ENCODE assay signal across 9 mouse cellular contexts in the genomic region with DNA sequence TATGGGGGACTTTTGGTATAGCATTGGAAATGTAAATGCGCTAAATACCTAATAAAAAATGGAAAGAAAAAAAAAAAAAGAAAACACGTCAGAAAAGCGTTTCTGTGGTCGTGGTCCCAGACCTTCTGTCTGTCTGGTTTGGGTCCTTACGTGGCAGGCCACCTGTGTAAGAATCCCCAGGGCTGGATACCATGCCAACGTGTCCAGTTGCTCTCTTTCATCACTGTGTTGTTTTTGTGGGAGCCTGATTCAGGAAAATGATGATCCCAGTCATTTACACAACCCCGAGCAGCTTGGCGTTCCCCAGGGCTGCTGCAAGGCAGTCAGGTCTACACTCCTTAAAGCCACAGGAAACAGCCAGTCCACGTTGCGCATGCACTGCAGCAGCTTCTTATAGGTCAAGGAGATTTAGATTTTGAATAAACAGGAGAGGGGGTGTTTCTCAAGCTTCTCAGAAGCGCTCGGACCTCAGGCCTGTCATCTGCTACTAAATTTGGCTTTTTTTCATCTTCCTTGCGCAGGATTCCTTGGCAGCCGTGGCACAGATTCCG.
DNase-seq lines count a peak whose midpoint lies in the region; ATAC-seq and TF ChIP-seq lines count a peak whose summit lies in the region.
"Had no signal": no experiment of that assay in that cellular context is flagged by ENCODE, and none has a peak within 500 bp of the region (broad histone marks: within the 10 kb centered on the region; RNA-seq: fewer than 3 reads in every experiment).

No protein-coding gene starts in this region.

- peaks cover 22% of the 10 kb centered on the region for H3K4me1 ChIP-seq in intestine, embryonic 14.5 days (replicated peaks; ENCODE audit: control insufficient read depth, insufficient read depth, low read length)
- peaks cover 16% of the 10 kb centered on the region; the same call in 1 of the 2 replicates for H3K4me1 ChIP-seq in intestine, embryonic 16.5 days (ENCODE audit: control insufficient read depth, insufficient read depth, low read length)
- H3K4me1 ChIP-seq in forebrain, embryonic 12.5 days, result peaks cover 24% of the 10 kb centered on the region

- H3K4me3 ChIP-seq in intestine, embryonic 14.5 days (ENCODE audit: low read depth, low read length), result no peak overlapping the region
- H3K4me3 ChIP-seq in intestine, embryonic 16.5 days (ENCODE audit: low read length), result no peak overlapping the region
- no peak overlapping the region for H3K4me3 ChIP-seq in C2C12 (ENCODE audit: insufficient read depth, poor library complexity, severe bottlenecking)
- no peak overlapping the region for H3K4me3 ChIP-seq in forebrain, embryonic 12.5 days (replicated peaks)
- H3K4me3 ChIP-seq: embryonic facial prominence, embryonic 15.5 days had no signal

- H3K9me3 ChIP-seq in intestine, embryonic 14.5 days (ENCODE audit: control insufficient read depth, low read length), result no peaks in the 10 kb centered on the region
- H3K9me3 ChIP-seq in intestine, embryonic 16.5 days (ENCODE audit: control insufficient read depth, low read length), result no peaks in the 10 kb centered on the region
- no peaks in the 10 kb centered on the region for H3K9me3 ChIP-seq in forebrain, embryonic 12.5 days
- H3K9me3 ChIP-seq: embryonic facial prominence, embryonic 15.5 days had no signal

- no peaks in the 10 kb centered on the region for H3K79me2 ChIP-seq in C2C12 (ENCODE audit: control insufficient read depth, insufficient read depth)

- H3K36me3 ChIP-seq in intestine, embryonic 14.5 days (ENCODE audit: control insufficient read depth, insufficient read depth, low read length), result no peaks in the 10 kb centered on the region
- H3K36me3 ChIP-seq in intestine, embryonic 16.5 days (ENCODE audit: control insufficient read depth, insufficient read depth, low read length), result no peaks in the 10 kb centered on the region
- no peaks in the 10 kb centered on the region for H3K36me3 ChIP-seq in C2C12 (ENCODE audit: control insufficient read depth, insufficient read depth)
- no peaks in the 10 kb centered on the region for H3K36me3 ChIP-seq in forebrain, embryonic 12.5 days (replicated peaks)
- H3K36me3 ChIP-seq: embryonic facial prominence, embryonic 15.5 days had no signal

- H3K27ac ChIP-seq in intestine, embryonic 14.5 days (ENCODE audit: low read depth), result no peak overlapping the region
- no peak overlapping the region for H3K27ac ChIP-seq in intestine, embryonic 16.5 days (ENCODE audit: low read length)
- H3K27ac ChIP-seq in forebrain, embryonic 12.5 days, result no peak overlapping the region

- H3K79me3 ChIP-seq in C2C12 (ENCODE audit: low read depth), result no peaks in the 10 kb centered on the region

- no peak for TF ChIP-seq CTCF in C2C12 (IDR thresholded peaks at IDR 0.05; ENCODE audit: control insufficient read depth, insufficient read depth, insufficient read length)

- ATAC-seq in intestine, embryonic 14.5 days (replicated peaks; ENCODE audit: low FRiP score, low TSS enrichment, low read depth), result 0 out of 2 replicates have a peak, but pooled peaks have one; percentile 32
- ATAC-seq in intestine, embryonic 16.5 days, result no peak
- peak; percentile 10; the same call in 1 of the 2 replicates for ATAC-seq in megakaryocyte progenitor cell, adult 5-6 weeks (replicated peaks; ENCODE audit: poor library complexity)
- no peak for ATAC-seq in forebrain, embryonic 12.5 days (ENCODE audit: low FRiP score)

- no peak overlapping the region for H3K9ac ChIP-seq in intestine, embryonic 14.5 days (ENCODE audit: low read length)
- no peak overlapping the region for H3K9ac ChIP-seq in intestine, embryonic 16.5 days (ENCODE audit: low read depth, low read length)
- H3K9ac ChIP-seq in forebrain, embryonic 12.5 days, result no peak overlapping the region
- H3K9ac ChIP-seq: embryonic facial prominence, embryonic 15.5 days had no signal

- no peaks in the 10 kb centered on the region for H3K27me3 ChIP-seq in intestine, embryonic 14.5 days (replicated peaks; ENCODE audit: control insufficient read depth, insufficient read depth, low read length)
- no peaks in the 10 kb centered on the region for H3K27me3 ChIP-seq in intestine, embryonic 16.5 days (replicated peaks; ENCODE audit: control insufficient read depth, insufficient read depth, low read length)
- no peaks in the 10 kb centered on the region for H3K27me3 ChIP-seq in C2C12 (ENCODE audit: control insufficient read depth, insufficient read depth, insufficient read length)
- H3K27me3 ChIP-seq in forebrain, embryonic 12.5 days, result peaks cover 7% of the 10 kb centered on the region; the same call in 1 of the 2 replicates
- H3K27me3 ChIP-seq: embryonic facial prominence, embryonic 15.5 days had no signal

- H3K4me2 ChIP-seq in intestine, embryonic 14.5 days (ENCODE audit: low read length), result no peak overlapping the region
- no peak overlapping the region for H3K4me2 ChIP-seq in intestine, embryonic 16.5 days (ENCODE audit: low read depth, low read length)
- H3K4me2 ChIP-seq in forebrain, embryonic 12.5 days, result no peak overlapping the region
- H3K4me2 ChIP-seq: embryonic facial prominence, embryonic 15.5 days had no signal

- no peak for DNase-seq in intestine, embryonic 14.5 days (ENCODE audit: low spot score)
- DNase-seq in cerebellum, adult 11 months, result peak; percentile 14
- DNase-seq in spleen, postnatal 4 days (ENCODE audit: low spot score in 2 of 2), result no peak
- DNase-seq in layer of hippocampus, postnatal 10 days (ENCODE audit: low spot score in 2 of 2), result no peak

- H3ac ChIP-seq in C2C12 (ENCODE audit: control insufficient read depth, insufficient read length, low read depth), result no peak overlapping the region

- 41% methylated on average over 15 of the region's 15 CpGs for whole genome bisulfite sequencing in intestine, embryonic 14.5 days
- WGBS in intestine, embryonic 16.5 days, result 49% methylated on average over 15 of the region's 15 CpGs
- 84% methylated on average over 15 of the region's 15 CpGs for WGBS in forebrain, embryonic 12.5 days

TF ChIP-seq in C2C12, 6 proteins besides CTCF, POLR2A, EP300 and RAD21:
- TF ChIP-seq USF1 (IDR thresholded peaks at IDR 0.05; ENCODE audit: low read depth) (no peak), CEBPB (IDR thresholded peaks at IDR 0.05; ENCODE audit: low read depth) (peak; percentile 34), MYOD1 (IDR thresholded peaks at IDR 0.05; ENCODE audit: control insufficient read depth, insufficient read length, low read depth) (peak; percentile 89)
TF ChIP-seq in C2C12: peak in this region for 2.

Comparison
In these comparisons a context has a peak if more than half of its experiments do, and no peak if none do; other contexts are left out.
1. ATAC-seq: peak in intestine, embryonic 14.5 days (single experiment) and megakaryocyte progenitor cell, adult 5-6 weeks (single experiment); none in intestine, embryonic 16.5 days (single experiment) and forebrain, embryonic 12.5 days (single experiment).